Mouse (Mus musculus) kidney, adult 2 months (tissue): Measurements from ENCODE around the gene Gal3st4. TPM values are rescaled to one million over a fixed set of nuclear protein-coding genes. Genes with fewer than 3 reads are reported as not detected.
"Not testable (repeated sequence)": the region's sequence is repeated elsewhere in the genome, so short reads cannot be mapped to it uniquely, and the experiment has no call there.

Source experiments
- DNase-seq: peaks from one replicate; pipeline ENCODE4 v3.0.0; 2021
- H3K27ac ChIP-seq: fragments of 200-500 bp; 2 replicates; pipeline ENCODE4 v1.5.1; 2012; ENCODE audit warnings: low read depth, low read length, control low read depth, inconsistent platforms; ENCODE audit not compliant: insufficient read depth
- H3K27me3 ChIP-seq: fragments of 200-500 bp; replicated peaks from 2 replicates; pipeline ENCODE4 v1.6.1; 2012; ENCODE audit warnings: mild to moderate bottlenecking, moderate library complexity, low read length, inconsistent platforms; ENCODE audit not compliant: control insufficient read depth, insufficient read depth
- H3K36me3 ChIP-seq: fragments of 200-500 bp; 2 replicates; pipeline ENCODE4 v1.6.1; 2012; ENCODE audit warnings: mild to moderate bottlenecking, moderate library complexity, low read length, inconsistent platforms; ENCODE audit not compliant: control insufficient read depth, insufficient read depth
- H3K4me1 ChIP-seq: fragments of 200-500 bp; 2 replicates; pipeline ENCODE4 v1.6.1; 2011; ENCODE audit warnings: low read length; ENCODE audit not compliant: control insufficient read depth, insufficient read depth
- H3K4me3 ChIP-seq: fragments of 200-500 bp; 2 replicates; pipeline ENCODE4 v1.5.1; 2011; ENCODE audit warnings: mild to moderate bottlenecking, low read depth, low read length, control low read depth; ENCODE audit not compliant: insufficient read depth
- CTCF ChIP-seq: fragments of 200-500 bp; conservative IDR thresholded peaks from 2 replicates; pipeline ENCODE4 v1.5.1; 2011; ENCODE audit warnings: low read depth, mild to moderate bottlenecking, control low read depth, low read length, moderate library complexity, mixed read lengths; ENCODE audit not compliant: insufficient read depth, insufficient read length
- POLR2A ChIP-seq: fragments of 200-500 bp; IDR thresholded peaks from one replicate; pipeline ENCODE4 v1.6.1; 2011; ENCODE audit warnings: low read depth, low read length, control low read depth
- WGBS: fragments of 180-500 bp; shearing (Covaris S2); methylation state at CpG from one replicate; pipeline ENCODE4 v1.1.7; 2018; 5-methylcytosine and 5-hydroxymethylcytosine counted together
- polyA plus RNA-seq: library from polyadenylated mRNA; depleted of rRNA; stranded (reverse); fragments of >200 nt; gene quantifications from 2 replicates; pipeline ENCODE4 v1.2.3, GENCODE M21; 2012; rRNA removed

The Gal3st4 gene
- polyA plus RNA-seq, 1 experiment = 0.13 TPM

DNA sequence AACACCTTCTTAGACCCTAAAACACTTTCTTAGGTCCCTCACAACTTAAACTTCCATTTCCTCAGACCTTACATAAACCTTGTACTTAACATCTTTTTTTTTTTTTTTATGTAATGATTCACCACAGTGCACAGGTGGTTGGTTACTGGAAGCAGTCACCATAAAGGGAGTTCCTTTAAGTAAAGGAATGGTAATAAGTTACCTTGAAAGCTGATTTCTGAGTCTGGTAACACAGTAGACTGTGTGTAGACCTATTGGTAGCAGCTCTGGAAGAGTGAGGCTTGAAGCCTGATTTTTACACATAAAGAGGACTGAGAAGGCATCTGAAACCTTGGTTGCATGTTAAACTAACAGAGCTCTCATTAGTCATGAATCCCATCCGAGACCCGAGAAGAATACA is 52.8 kb downstream of the Gal3st4 start:
- TF ChIP-seq POLR2A (no peak), CTCF (no peak)
- DNase-seq = peak; percentile 20
- Histone ChIP-seq H3K36me3 (no peaks in the 10 kb centered on the region), H3K4me1 (0 out of 2 replicates have a peak, but pooled peaks cover 3% of the 10 kb centered on the region), H3K27ac (no peak overlapping the region), H3K27me3 (no peaks in the 10 kb centered on the region), H3K4me3 (no peak overlapping the region)
- 8% methylated on average over 2 of the region's 2 CpGs for WGBS

DNA sequence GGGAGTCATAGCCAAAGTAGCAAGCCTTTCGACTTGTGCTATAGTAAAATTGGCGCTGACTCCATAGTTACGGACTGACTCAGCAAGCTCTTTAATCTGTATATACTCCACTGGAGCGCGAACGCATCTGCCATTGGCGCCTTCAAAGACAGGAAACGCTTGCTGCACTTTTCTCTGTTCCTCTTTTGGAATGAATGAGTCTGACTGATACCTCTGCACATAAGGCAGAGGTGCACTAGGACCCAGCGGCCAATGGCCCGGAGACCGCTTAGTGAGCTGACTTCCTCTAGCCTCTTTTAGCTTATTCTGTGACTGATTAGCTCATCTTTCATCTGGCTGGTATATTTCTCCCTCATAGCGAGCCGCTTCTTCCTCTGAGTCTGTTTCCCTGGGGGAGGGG is 56.0 kb downstream of the Gal3st4 start:
- WGBS = 91% methylated on average over 13 of the region's 13 CpGs
- H3K4me1 ChIP-seq, H3K27me3 ChIP-seq, H3K27ac ChIP-seq, H3K4me3 ChIP-seq, H3K36me3 ChIP-seq, DNase-seq: not testable (repeated sequence)

Other genes with a start within 250 kb of the Gal3st4 start
- not detected in 2 replicates for gene Smok3c, start 219.6 kb downstream of the Gal3st4 start, polyA plus RNA-seq
- 8.3 and 10.2 TPM in 2 replicates for gene Zkscan1, start 187.8 kb downstream of the Gal3st4 start, polyA plus RNA-seq
- gene Zscan21, start 155.9 kb downstream of the Gal3st4 start, polyA plus RNA-seq = 9.8 and 10.9 TPM in 2 replicates
- 3.4 and 4.4 TPM in 2 replicates for gene Zfp113, start 117.1 kb downstream of the Gal3st4 start, polyA plus RNA-seq
- gene Cops6, start 111.8 kb downstream of the Gal3st4 start, polyA plus RNA-seq = 141 and 144 TPM in 2 replicates
- 22.9 and 23.6 TPM in 2 replicates for gene Ap4m1, start 100.8 kb downstream of the Gal3st4 start, polyA plus RNA-seq
- 15.5 and 16.5 TPM in 2 replicates for gene Mcm7, start 100.4 kb downstream of the Gal3st4 start, polyA plus RNA-seq
- gene Taf6, start 85.4 kb downstream of the Gal3st4 start, polyA plus RNA-seq = 52.6 and 56.3 TPM in 2 replicates
- 4.2 and 5.7 TPM in 2 replicates for gene Cnpy4, start 85.4 kb downstream of the Gal3st4 start, polyA plus RNA-seq
- gene Mblac1, start 78.5 kb downstream of the Gal3st4 start, polyA plus RNA-seq = 3.6 and 4.4 TPM in 2 replicates
- 0.26 and 0.33 TPM in 2 replicates for gene Nxpe5, start 46.9 kb downstream of the Gal3st4 start, polyA plus RNA-seq
- 362 and 389 TPM in 2 replicates for gene Lamtor4, start 17.4 kb downstream of the Gal3st4 start, polyA plus RNA-seq
- 28.5 and 35.1 TPM in 2 replicates for gene BC037034, start 8.8 kb downstream of the Gal3st4 start, polyA plus RNA-seq
- gene Gm43720, start 7.1 kb upstream of the Gal3st4 start, polyA plus RNA-seq = not detected in 2 replicates
- gene Gpc2, start 7.2 kb upstream of the Gal3st4 start, polyA plus RNA-seq = 1.2 and 1.5 TPM in 2 replicates
- 0.30 and 0.34 TPM in 2 replicates for gene Stag3, start 7.4 kb upstream of the Gal3st4 start, polyA plus RNA-seq
- gene Pvrig, start 69.1 kb upstream of the Gal3st4 start, polyA plus RNA-seq = 0.11 and 0.33 TPM in 2 replicates
- gene Zfp157, start 168.6 kb upstream of the Gal3st4 start, polyA plus RNA-seq = 4.2 and 5.6 TPM in 2 replicates